Mouse (Mus musculus) liver, adult 2 months (tissue): ENCODE data around the gene Caap1.

ENCODE experiments used
- CTCF ChIP-seq: fragments of 200-500 bp; IDR thresholded peaks from 2 replicates; pipeline ENCODE4 v1.5.1; 2011; ENCODE audit warnings: low read depth, low read length, control low read depth
- POLR2A ChIP-seq: fragments of 200-500 bp; IDR thresholded peaks from 2 replicates; pipeline ENCODE4 v1.6.1; 2011; ENCODE audit warnings: low read length, control low read depth; ENCODE audit not compliant: insufficient read depth; ENCODE audit errors: extremely low read depth

- no peak for TF ChIP-seq CTCF
- TF ChIP-seq POLR2A, result no peak
Observed at GRCm38 (mm10) chr4:94544321-94544720, 12.3 kb downstream of the Caap1 start.
